Mouse (Mus musculus): ENCODE measurements around the gene Mybpc3.

- TF ChIP-seq POLR2A (IDR thresholded peaks at IDR 0.05; ENCODE audit: low read depth, low read length) (no peak), CTCF (IDR thresholded peaks at IDR 0.05; ENCODE audit: extremely low read depth, insufficient read length, insufficient replicate concordance, low read depth, low read length) (no peak)
Measured at GRCm38 (mm10) chr2:91068162-91068871, 49.6 kb upstream of the Mybpc3 start.
